Mouse (Mus musculus): ENCODE results near the gene Prss48.

The Prss48 gene

GRCm38 (mm10) chr3:85950914-85951313 is 51.4 kb downstream of the Prss48 start:
- intact Hi-C loops (cut with DNase I): no loop called here

Measured in adrenal gland (tissue).